In the genomic region with DNA sequence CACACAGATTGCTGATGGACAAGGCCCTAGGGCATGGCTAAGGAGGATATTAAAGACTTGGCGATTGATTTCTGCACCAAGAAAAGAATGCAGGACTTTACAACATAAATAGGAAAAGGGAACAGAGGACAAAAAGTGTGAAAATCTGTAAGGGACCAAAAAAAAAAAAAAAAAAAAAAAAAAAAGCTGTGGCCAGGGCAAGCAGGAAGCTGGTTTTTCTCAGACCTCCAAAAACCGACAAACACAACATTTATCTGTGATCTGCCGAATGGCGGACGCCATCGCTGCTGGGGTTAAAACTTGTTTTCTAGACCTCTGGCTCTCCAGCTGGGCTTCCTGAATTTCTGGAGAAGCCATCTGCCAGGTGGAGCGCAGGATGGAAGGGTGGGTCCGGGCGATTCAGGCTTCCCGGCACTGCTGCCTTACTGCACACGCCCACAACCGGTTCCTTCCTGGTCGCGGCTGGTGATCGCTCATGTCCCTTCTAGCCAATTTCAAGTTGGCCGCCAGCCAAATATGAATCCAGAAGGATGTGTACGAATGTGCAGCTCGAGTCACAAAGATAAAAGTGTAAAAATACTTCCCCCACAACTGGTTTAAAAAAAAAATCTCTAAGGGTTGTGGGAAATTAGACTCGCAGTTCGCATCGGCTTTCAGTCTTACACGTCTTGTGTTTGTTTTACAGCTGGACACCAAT, we compare ENCODE assay signal across 7 mouse cellular contexts.
DNase-seq lines count a peak whose midpoint lies in the region; ATAC-seq and TF ChIP-seq lines count a peak whose summit lies in the region.

No protein-coding gene starts in this region.

- intact Hi-C loops in left cerebral cortex, postnatal 4 days (cut with DNase I), result no loop called here

- H3K9me3 ChIP-seq in embryonic facial prominence, embryonic 12.5 days, result peaks cover under 1% of the 10 kb centered on the region; the same call in 1 of the 2 replicates
- no peaks in the 10 kb centered on the region for H3K9me3 ChIP-seq in intestine, postnatal 0 days (ENCODE audit: control insufficient read depth)
- peaks cover 7% of the 10 kb centered on the region for H3K9me3 ChIP-seq in midbrain, embryonic 10.5 days (replicated peaks)

- peak; percentile 18 to 60 for DNase-seq in adrenal gland, postnatal 4 days (ENCODE audit: low spot score in 2 of 2)
- peak; percentile 99 for DNase-seq in heart, adult 11 months
- DNase-seq in left cerebral cortex, postnatal 4 days, result peak; percentile 87
- peak; percentile 40 for DNase-seq in midbrain, embryonic 10.5 days (ENCODE audit: low spot score)
- peak; percentile 72 for DNase-seq in skeletal muscle tissue, adult 2 months (ENCODE audit: low read depth, low spot score)

- no peak overlapping the region for H3K27ac ChIP-seq in embryonic facial prominence, embryonic 12.5 days
- H3K27ac ChIP-seq in intestine, postnatal 0 days (ENCODE audit: low read depth, low read length), result peak overlapping the region; percentile 46
- H3K27ac ChIP-seq in midbrain, embryonic 10.5 days (replicated peaks), result 0 out of 2 replicates have a peak overlapping the region, but pooled peaks have one; percentile 9

- WGBS in embryonic facial prominence, embryonic 12.5 days, result 3% methylated on average over 22 of the region's 22 CpGs
- WGBS in intestine, postnatal 0 days, result 4% methylated on average over 22 of the region's 22 CpGs
- WGBS in midbrain, embryonic 10.5 days, result 8% methylated on average over 22 of the region's 22 CpGs

- no peaks in the 10 kb centered on the region for H3K36me3 ChIP-seq in embryonic facial prominence, embryonic 12.5 days
- H3K36me3 ChIP-seq in intestine, postnatal 0 days (ENCODE audit: control insufficient read depth, insufficient read depth), result no peaks in the 10 kb centered on the region
- no peaks in the 10 kb centered on the region for H3K36me3 ChIP-seq in midbrain, embryonic 10.5 days

- H3K27me3 ChIP-seq in embryonic facial prominence, embryonic 12.5 days, result no peaks in the 10 kb centered on the region
- no peaks in the 10 kb centered on the region for H3K27me3 ChIP-seq in intestine, postnatal 0 days (replicated peaks; ENCODE audit: control insufficient read depth, insufficient read depth, low read length)
- H3K27me3 ChIP-seq in midbrain, embryonic 10.5 days (ENCODE audit: low read depth, poor library complexity, severe bottlenecking), result peaks cover 10% of the 10 kb centered on the region; the same call in 1 of the 2 replicates

- H3K4me3 ChIP-seq in embryonic facial prominence, embryonic 12.5 days, result peak overlapping the region; percentile 35
- H3K4me3 ChIP-seq in intestine, postnatal 0 days (ENCODE audit: low read depth, low read length), result peak overlapping the region; percentile 50
- peak overlapping the region; percentile 52 for H3K4me3 ChIP-seq in midbrain, embryonic 10.5 days

- no peak for TF ChIP-seq CTCF in intestine, postnatal 0 days (IDR thresholded peaks at IDR 0.05; ENCODE audit: low read depth)

- peak overlapping the region; percentile 58 for H3K4me2 ChIP-seq in embryonic facial prominence, embryonic 12.5 days (replicated peaks)
- H3K4me2 ChIP-seq in intestine, postnatal 0 days (replicated peaks; ENCODE audit: low read depth), result peak overlapping the region; percentile 76

- H3K9ac ChIP-seq in embryonic facial prominence, embryonic 12.5 days, result no peak overlapping the region; the same call in 1 of the 2 replicates
- H3K9ac ChIP-seq in intestine, postnatal 0 days (ENCODE audit: low read depth, low read length), result peak overlapping the region; percentile 26

- peaks cover 12% of the 10 kb centered on the region for H3K4me1 ChIP-seq in embryonic facial prominence, embryonic 12.5 days
- H3K4me1 ChIP-seq in intestine, postnatal 0 days (replicated peaks; ENCODE audit: control insufficient read depth, insufficient read depth, low read length), result no peaks in the 10 kb centered on the region
- H3K4me1 ChIP-seq in midbrain, embryonic 10.5 days, result peaks cover 12% of the 10 kb centered on the region

- peak; percentile 61; the same call in 1 of the 2 replicates for ATAC-seq in embryonic facial prominence, embryonic 12.5 days (ENCODE audit: insufficient number of reproducible peaks, insufficient read depth, low FRiP score, low TSS enrichment)
- ATAC-seq in intestine, postnatal 0 days, result peak; percentile 89

Comparison
In these comparisons a context has a peak if more than half of its experiments do, and no peak if none do; other contexts are left out.
1. DNase-seq: peak in every context shown above with its lines; median percentile 99 in heart, adult 11 months; 87 in left cerebral cortex, postnatal 4 days; 72 in skeletal muscle tissue, adult 2 months; 40 in midbrain, embryonic 10.5 days; 39 in adrenal gland, postnatal 4 days.